ENCODE assay signal across 16 mouse cellular contexts in the genomic region with DNA sequence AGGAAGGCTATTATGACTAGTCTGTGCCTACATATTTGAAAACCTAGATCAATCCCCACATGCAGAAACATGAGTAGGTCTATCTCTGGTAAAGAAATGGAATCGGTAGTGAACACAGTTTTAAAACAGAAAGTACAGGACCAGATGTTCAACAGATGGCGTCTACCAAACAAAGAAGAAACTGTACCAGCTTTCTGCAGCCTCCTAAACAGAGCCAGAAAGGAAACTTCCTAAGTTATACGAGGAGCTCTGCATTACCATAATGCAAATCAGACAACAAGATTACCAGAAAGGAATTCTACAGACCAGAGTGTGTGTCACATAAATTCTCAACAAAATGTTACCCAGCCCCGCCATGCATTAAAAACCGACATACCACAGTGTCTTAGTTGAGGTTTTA. TPM values are rescaled to one million over a fixed set of nuclear protein-coding genes. Genes with fewer than 3 reads are reported as not detected.
A peak's percentile ranks its signal among the peaks of the same experiment; 100 is the strongest.
DNase-seq lines count a peak whose midpoint lies in the region; ATAC-seq and TF ChIP-seq lines count a peak whose summit lies in the region.
"Had no signal": no experiment of that assay in that cellular context is flagged by ENCODE, and none has a peak within 500 bp of the region (broad histone marks: within the 10 kb centered on the region; RNA-seq: fewer than 3 reads in every experiment).

No protein-coding gene starts in this region.

- H3K27me3 ChIP-seq in embryonic facial prominence, embryonic 11.5 days (ENCODE audit: control insufficient read depth, insufficient read depth, low read length): no peaks in the 10 kb centered on the region
- H3K27me3 ChIP-seq in limb, embryonic 14.5 days (ENCODE audit: control insufficient read depth, insufficient read depth, low read length): no peaks in the 10 kb centered on the region
- H3K27me3 ChIP-seq in hindbrain, embryonic 11.5 days (ENCODE audit: control insufficient read depth, insufficient read depth, low read length): no peaks in the 10 kb centered on the region
- H3K27me3 ChIP-seq: heart, embryonic 15.5 days; neural tube, embryonic 15.5 days had no signal

- no peaks in the 10 kb centered on the region for H3K9me3 ChIP-seq in embryonic facial prominence, embryonic 11.5 days (replicated peaks; ENCODE audit: control insufficient read depth, low read length)
- no peaks in the 10 kb centered on the region for H3K9me3 ChIP-seq in limb, embryonic 14.5 days (ENCODE audit: control insufficient read depth, low read length)
- no peaks in the 10 kb centered on the region for H3K9me3 ChIP-seq in hindbrain, embryonic 11.5 days (ENCODE audit: control insufficient read depth, low read length)
- H3K9me3 ChIP-seq: heart, embryonic 15.5 days; neural tube, embryonic 15.5 days had no signal

- WGBS in embryonic facial prominence, embryonic 11.5 days: 49% methylated on average over 5 of the region's 5 CpGs
- 18% methylated on average over 5 of the region's 5 CpGs for WGBS in limb, embryonic 14.5 days
- WGBS in hindbrain, embryonic 11.5 days: 71% methylated on average over 5 of the region's 5 CpGs

- H3K9ac ChIP-seq in embryonic facial prominence, embryonic 11.5 days (replicated peaks; ENCODE audit: low read length): no peak overlapping the region
- H3K9ac ChIP-seq in limb, embryonic 14.5 days (ENCODE audit: low read depth, low read length, severe bottlenecking): no peak overlapping the region
- H3K9ac ChIP-seq in hindbrain, embryonic 11.5 days (ENCODE audit: low read depth, low read length): no peak overlapping the region
- H3K9ac ChIP-seq: heart, embryonic 15.5 days; liver, embryonic 14.5 days; neural tube, embryonic 15.5 days had no signal

- 0 out of 2 replicates have a peak, but pooled peaks have one; percentile 24 for ATAC-seq in embryonic facial prominence, embryonic 11.5 days (replicated peaks; ENCODE audit: insufficient number of reproducible peaks, low FRiP score, low TSS enrichment, low read depth)
- ATAC-seq in limb, embryonic 14.5 days (ENCODE audit: low FRiP score, low read depth): peak; percentile 21
- no peak for ATAC-seq in hindbrain, embryonic 11.5 days (ENCODE audit: low FRiP score)
- ATAC-seq: hindbrain, embryonic 16.5 days had no signal

- no peak for TF ChIP-seq POLR2A in limb, embryonic 14.5 days (IDR thresholded peaks at IDR 0.05; ENCODE audit: borderline replicate concordance, extremely low read depth, insufficient read depth, insufficient read length)

- peak; percentile 25 for DNase-seq in embryo, embryonic 10.5 days (ENCODE audit: low spot score)
- no peak for DNase-seq in embryo, embryonic 10 days (ENCODE audit: low spot score)
- peak; percentile 61 for DNase-seq in layer of hippocampus, adult 9-11 months
- DNase-seq in layer of hippocampus, adult 9-10 months (ENCODE audit: low spot score): no peak
- peak; percentile 66 for DNase-seq in embryonic facial prominence, embryonic 11.5 days (ENCODE audit: low spot score)
- DNase-seq in limb, embryonic 14.5 days (ENCODE audit: low spot score): peak; percentile 75
- no peak for DNase-seq in ovary, postnatal 14 days (ENCODE audit: low spot score)
- DNase-seq in hindbrain, embryonic 11.5 days (ENCODE audit: low spot score): no peak
- DNase-seq: cerebellum, postnatal 10 days; gastrocnemius, postnatal 36 days; kidney, postnatal 36 days; right cerebral cortex, postnatal 14 days had no signal

- no peak overlapping the region for H3K4me2 ChIP-seq in embryonic facial prominence, embryonic 11.5 days (ENCODE audit: low read depth, low read length)
- H3K4me2 ChIP-seq in limb, embryonic 14.5 days (replicated peaks; ENCODE audit: low read depth, low read length, severe bottlenecking): no peak overlapping the region
- no peak overlapping the region for H3K4me2 ChIP-seq in hindbrain, embryonic 11.5 days (replicated peaks; ENCODE audit: low read depth, low read length)
- H3K4me2 ChIP-seq: heart, embryonic 15.5 days; neural tube, embryonic 15.5 days had no signal

- H3K36me3 ChIP-seq in embryonic facial prominence, embryonic 11.5 days (replicated peaks; ENCODE audit: control insufficient read depth, insufficient read depth, low read depth, low read length): no peaks in the 10 kb centered on the region
- H3K36me3 ChIP-seq in limb, embryonic 14.5 days (ENCODE audit: control insufficient read depth, insufficient read depth, low read length): no peaks in the 10 kb centered on the region
- H3K36me3 ChIP-seq in hindbrain, embryonic 11.5 days (ENCODE audit: control insufficient read depth, insufficient read depth, low read length): no peaks in the 10 kb centered on the region
- H3K36me3 ChIP-seq: heart, embryonic 15.5 days; neural tube, embryonic 15.5 days had no signal

- no peaks in the 10 kb centered on the region for H3K4me1 ChIP-seq in embryonic facial prominence, embryonic 11.5 days (ENCODE audit: control insufficient read depth, insufficient read depth, low read length)
- no peaks in the 10 kb centered on the region for H3K4me1 ChIP-seq in limb, embryonic 14.5 days (ENCODE audit: control insufficient read depth, insufficient read depth, low read length)
- no peaks in the 10 kb centered on the region for H3K4me1 ChIP-seq in hindbrain, embryonic 11.5 days (replicated peaks; ENCODE audit: control insufficient read depth, insufficient read depth, low read length)

- no peak overlapping the region for H3K4me3 ChIP-seq in embryonic facial prominence, embryonic 11.5 days (ENCODE audit: low read depth, low read length)
- no peak overlapping the region for H3K4me3 ChIP-seq in limb, embryonic 14.5 days (replicated peaks; ENCODE audit: low read length)
- no peak overlapping the region for H3K4me3 ChIP-seq in hindbrain, embryonic 11.5 days (ENCODE audit: low read depth, low read length)
- H3K4me3 ChIP-seq: heart, embryonic 15.5 days; neural tube, embryonic 15.5 days had no signal

- no peak overlapping the region for H3K27ac ChIP-seq in embryonic facial prominence, embryonic 11.5 days (replicated peaks; ENCODE audit: low read depth, low read length)
- H3K27ac ChIP-seq in limb, embryonic 14.5 days (replicated peaks; ENCODE audit: low read depth, low read length): peak overlapping the region; percentile 16
- no peak overlapping the region for H3K27ac ChIP-seq in hindbrain, embryonic 11.5 days (ENCODE audit: low read depth, low read length)
- H3K27ac ChIP-seq: heart, embryonic 15.5 days; liver, embryonic 14.5 days; neural tube, embryonic 15.5 days had no signal

RNA-seq across cellular contexts. Expression of gene Creb3l2, which starts 23.9 kb away (rescaled TPM):
- polyA plus RNA-seq in embryonic facial prominence, embryonic 11.5 days (2014; fragmentation: Nextera tagmentation; extraction: Ambion mirVana): 16.3 TPM in 2 replicates
- 51.7 and 60.1 TPM in 2 replicates for polyA plus RNA-seq in limb, embryonic 14.5 days (2012; rRNA removed)
- polyA plus RNA-seq in limb, embryonic 14.5 days (2014; fragmentation: Nextera tagmentation; extraction: Ambion mirVana): 44.4 and 48.2 TPM in 2 replicates
- polyA plus RNA-seq in hindbrain, embryonic 11.5 days (2014; fragmentation: Nextera tagmentation; extraction: Ambion mirVana): 7.6 and 10.4 TPM in 2 replicates

Comparison
In these comparisons a context has a peak if more than half of its experiments do, and no peak if none do; other contexts are left out.
1. DNase-seq: peak in embryo, embryonic 10.5 days (single experiment), layer of hippocampus, adult 9-11 months (single experiment), embryonic facial prominence, embryonic 11.5 days (single experiment) and limb, embryonic 14.5 days (single experiment); none in embryo, embryonic 10 days (single experiment), layer of hippocampus, adult 9-10 months (single experiment), ovary, postnatal 14 days (single experiment) and hindbrain, embryonic 11.5 days (single experiment).